Mouse (Mus musculus) ES-E14 (cell line): ENCODE results near the gene Fam90a1a. TPM values are rescaled to one million over a fixed set of nuclear protein-coding genes. Genes with fewer than 3 reads are reported as not detected.

Experiments
- DNase-seq: peaks from one replicate; pipeline ENCODE4 v3.0.0-alpha.2; 2013; ENCODE audit warnings: low read depth, low spot score
- H3K27ac ChIP-seq: 2 replicates; pipeline ENCODE4 v1.5.1; 2012; ENCODE audit warnings: low read depth, mild to moderate bottlenecking, low read length, moderate library complexity, mixed read lengths; ENCODE audit not compliant: poor library complexity, insufficient read depth, severe bottlenecking
- H3K36me3 ChIP-seq: 2 replicates; pipeline ENCODE4 v1.6.1; 2012; ENCODE audit warnings: mild to moderate bottlenecking, low read length, moderate library complexity, mixed read lengths; ENCODE audit not compliant: control insufficient read depth, poor library complexity, insufficient read depth, severe bottlenecking
- H3K4me1 ChIP-seq, 2 experiments: fragments of 150-350 bp in 1 of 2; sonication (generic) in 1 of 2; 2 replicates each; pipeline ENCODE4 v1.6.1; 2012; ENCODE audit warnings: low read length in 2 of 2, mild to moderate bottlenecking in 1 of 2, mixed read lengths in 1 of 2; ENCODE audit not compliant: control insufficient read depth in 2 of 2, insufficient read depth in 2 of 2, poor library complexity in 1 of 2
- H3K4me3 ChIP-seq, 2 experiments: fragments of 150-350 bp in 1 of 2; sonication (generic) in 1 of 2; 2 replicates each; pipeline ENCODE4 v1.5.1; 2012; ENCODE audit warnings: low read length in 2 of 2, low read depth in 1 of 2, mild to moderate bottlenecking in 1 of 2, mixed read lengths in 1 of 2; ENCODE audit not compliant: insufficient read depth in 1 of 2, poor library complexity in 1 of 2, severe bottlenecking in 1 of 2
- H3K9ac ChIP-seq: 2 replicates; pipeline ENCODE4 v1.6.1; 2012; ENCODE audit warnings: low read depth, mild to moderate bottlenecking, low read length, mixed read lengths; ENCODE audit not compliant: poor library complexity, insufficient read depth, severe bottlenecking
- H3K9me3 ChIP-seq: fragments of 150-350 bp; sonication (generic); 2 replicates; pipeline ENCODE4 v1.6.1; 2012; ENCODE audit warnings: low read depth, mild to moderate bottlenecking, low read length; ENCODE audit not compliant: control insufficient read depth, insufficient read depth
- CHD2 ChIP-seq: IDR thresholded peaks from 2 replicates; pipeline ENCODE4 v1.6.1; 2014; ENCODE audit warnings: mild to moderate bottlenecking, low read depth, low read length, inconsistent platforms
- HCFC1 ChIP-seq: IDR thresholded peaks from 2 replicates; pipeline ENCODE4 v1.6.1; 2012; ENCODE audit warnings: low read length, inconsistent platforms, borderline replicate concordance; ENCODE audit not compliant: insufficient read depth
- MAFK ChIP-seq: IDR thresholded peaks from 2 replicates; pipeline ENCODE4 v1.6.1; 2014; ENCODE audit warnings: mild to moderate bottlenecking, low read depth, low read length, inconsistent platforms; ENCODE audit not compliant: insufficient read depth
- ZC3H11A ChIP-seq: IDR thresholded peaks from 2 replicates; pipeline ENCODE4 v1.6.1; 2012; ENCODE audit warnings: low read depth, mild to moderate bottlenecking, inconsistent platforms, low read length, borderline replicate concordance
- ZNF384 ChIP-seq: IDR thresholded peaks from 2 replicates; pipeline ENCODE4 v1.6.1; 2012; ENCODE audit warnings: low read depth, low read length, inconsistent platforms
- in situ Hi-C, 2 experiments: fragments of 600-800 bp; cut with MboI; formaldehyde crosslinking; loops; one replicate each; pipeline ENCODE4 v1.15.1; 2025; ENCODE audit warnings: low sequenced_read_pairs in 2 of 2, inconsistent platforms in 1 of 2; ENCODE audit not compliant: unreplicated experiment in 2 of 2
- total RNA-seq: library from RNA; depleted of rRNA; stranded (reverse); fragments of 300-350 nt; gene quantifications from 2 replicates; pipeline ENCODE4 v1.2.3, GENCODE M21; 2012

The Fam90a1a gene
- total RNA-seq, 1 experiment: not detected

DNA sequence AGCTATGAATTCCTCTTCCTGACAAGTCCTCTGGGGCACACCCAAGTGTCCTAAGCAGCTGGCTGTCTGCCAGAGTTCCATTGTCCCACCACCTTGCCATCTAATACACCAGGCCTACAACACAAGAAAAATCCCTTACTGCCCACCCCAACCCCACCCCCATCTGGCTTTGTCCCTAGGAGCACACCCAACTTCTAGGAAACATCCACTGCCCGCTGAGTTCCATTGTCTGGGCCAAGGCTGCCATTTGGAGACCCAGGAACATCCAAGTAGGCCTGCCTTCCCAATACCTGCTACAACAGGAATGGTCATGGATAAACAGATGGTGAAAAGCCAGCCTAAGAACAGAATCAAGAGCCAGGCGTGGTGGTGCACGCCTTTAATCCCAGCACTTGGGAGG lies 2.2 kb upstream of the Fam90a1a start:
- no peaks in the 10 kb centered on the region for H3K9me3 ChIP-seq
- H3K4me1 ChIP-seq: no peaks in the 10 kb centered on the region
- no peaks in the 10 kb centered on the region for H3K36me3 ChIP-seq
- H3K27ac ChIP-seq: no peak overlapping the region
- no peak overlapping the region for H3K9ac ChIP-seq
- H3K4me3 ChIP-seq: no peak overlapping the region
- in situ Hi-C loops: loop anchor here in 1 of 2 experiments (10.0 kb wide), 1 partner anchor 202 kb away; no protein-coding TSS in a partner anchor
- DNase-seq: peak; percentile 40
- TF ChIP-seq MAFK (no peak), ZC3H11A (no peak)

DNA sequence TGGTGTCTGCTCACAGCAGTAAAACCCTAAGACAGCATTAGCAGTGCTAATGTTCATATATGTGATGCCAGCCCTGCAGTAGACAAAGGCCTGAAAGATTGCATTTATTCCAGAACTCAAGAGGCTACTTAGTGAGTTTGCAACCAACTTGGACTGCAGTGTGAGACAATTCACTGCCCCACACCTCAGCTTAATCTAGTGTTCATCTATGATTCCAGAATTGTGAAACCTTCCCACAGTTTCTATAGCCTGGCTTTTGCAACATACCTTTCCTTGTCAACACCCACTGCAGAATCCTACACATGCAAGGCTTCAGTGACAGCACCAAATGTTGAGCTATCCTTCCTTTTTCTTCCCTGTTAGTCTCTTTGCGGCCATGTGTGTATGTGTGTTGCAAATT lies 8.1 kb downstream of the Fam90a1a start:
- in situ Hi-C loops: no loop called here
- no peaks in the 10 kb centered on the region for H3K36me3 ChIP-seq
- no peak for DNase-seq
- TF ChIP-seq MAFK (no peak), HCFC1 (no peak), ZNF384 (no peak), ZC3H11A (no peak), CHD2 (no peak)
- H3K27ac ChIP-seq: no peak overlapping the region
- no peaks in the 10 kb centered on the region for H3K4me1 ChIP-seq
- no peak overlapping the region for H3K9ac ChIP-seq
- no peaks in the 10 kb centered on the region for H3K9me3 ChIP-seq
- no peak overlapping the region for H3K4me3 ChIP-seq

DNA sequence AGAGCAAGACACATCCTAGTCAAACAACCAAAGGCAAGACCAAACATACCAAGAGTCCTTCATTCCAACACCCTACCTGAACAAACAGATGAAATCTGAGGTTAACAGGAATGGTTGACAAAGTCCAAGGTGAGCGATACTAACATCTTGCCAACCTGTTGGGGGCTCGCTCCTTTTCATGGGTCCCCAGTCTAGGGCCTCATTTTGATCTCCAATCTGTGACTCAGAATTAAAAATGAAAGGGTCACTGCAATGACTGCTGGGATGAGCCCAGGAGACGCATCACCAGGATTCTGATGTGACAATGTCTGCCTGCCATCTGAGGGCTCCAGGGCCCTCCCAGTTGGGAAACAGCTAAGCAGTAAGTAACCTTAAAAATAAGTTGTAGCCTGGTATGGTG lies 11.0 kb downstream of the Fam90a1a start, which contains the start of gene Ccdc70:
TSS of gene Ccdc70 (plus strand) at position 301 of the 400 bp plus-strand sequence.
- DNase-seq: no peak
- no peak within 1 kb of the TSS for H3K27ac ChIP-seq
- H3K4me1 ChIP-seq: no peaks in the 10 kb centered on the region
- TF ChIP-seq ZC3H11A: no peak
- no peak for TF ChIP-seq ZNF384
- no peak for TF ChIP-seq CHD2
- TF ChIP-seq HCFC1: no peak
- TF ChIP-seq MAFK: no peak
- H3K4me3 ChIP-seq: no peak within 1 kb of the TSS
- in situ Hi-C loops: no loop called here
- no peaks in the 10 kb centered on the region for H3K9me3 ChIP-seq
- H3K36me3 ChIP-seq: no peaks in the 10 kb centered on the region
- no peak within 1 kb of the TSS for H3K9ac ChIP-seq

DNA sequence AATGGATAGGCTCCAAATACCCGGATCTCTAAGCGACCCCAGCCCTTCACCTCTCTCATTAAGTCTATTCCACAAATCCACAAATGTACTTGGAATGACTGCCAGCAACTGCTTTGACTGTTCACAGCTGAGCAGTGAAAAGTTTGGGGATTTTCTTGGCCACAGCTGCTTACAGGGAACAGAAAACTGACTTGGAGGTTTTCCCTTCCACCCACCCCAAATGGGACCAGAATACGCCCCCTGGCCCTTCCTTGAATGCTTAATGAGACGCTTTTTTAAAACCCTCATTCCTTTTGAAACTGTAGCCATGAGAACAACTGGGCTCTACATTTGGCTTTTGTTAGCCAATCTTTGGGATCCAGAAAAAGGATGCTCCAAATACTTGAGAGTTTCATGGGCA lies 19.7 kb downstream of the Fam90a1a start:
- Histone ChIP-seq H3K27ac (no peak overlapping the region), H3K36me3 (no peaks in the 10 kb centered on the region), H3K9ac (no peak overlapping the region), H3K4me3 (no peak overlapping the region), H3K9me3 (no peaks in the 10 kb centered on the region), H3K4me1 (no peaks in the 10 kb centered on the region)
- no peak for DNase-seq
- no peak for TF ChIP-seq ZNF384
- TF ChIP-seq HCFC1: no peak
- no peak for TF ChIP-seq ZC3H11A
- in situ Hi-C loops: no loop called here

DNA sequence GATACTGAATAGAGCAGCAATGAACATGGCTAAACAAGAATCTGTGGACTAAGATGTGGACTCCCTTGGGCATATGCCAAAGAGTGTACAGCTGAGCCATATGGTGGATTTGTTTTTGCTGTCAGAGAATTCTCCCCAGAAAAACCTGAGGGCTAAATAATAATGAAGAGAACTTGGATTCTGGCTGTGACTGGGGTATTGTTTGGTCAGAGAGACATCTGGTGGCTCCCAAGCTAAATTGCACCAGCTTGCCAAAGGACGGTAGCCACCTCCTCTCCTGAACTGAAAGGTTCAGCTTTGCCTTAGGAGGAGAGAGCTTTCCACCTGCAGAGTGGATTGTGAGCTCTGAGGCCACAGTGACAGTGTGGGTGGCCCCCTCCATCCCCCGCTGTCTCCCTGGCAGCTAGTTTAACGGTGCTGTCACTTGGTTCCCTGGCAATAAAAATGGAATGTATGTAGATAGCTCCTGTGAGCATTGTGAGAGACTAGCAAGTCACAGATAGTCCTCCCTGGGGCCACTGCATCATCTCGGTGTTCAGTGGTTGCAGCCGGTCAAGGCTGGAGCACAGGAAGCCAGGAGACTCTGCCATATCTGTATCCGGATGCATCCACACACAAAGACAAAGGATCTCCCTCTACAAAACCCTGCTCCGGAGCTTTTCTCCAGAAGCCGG lies 23.3 kb downstream of the Fam90a1a start:
- Histone ChIP-seq H3K4me1 (no peaks in the 10 kb centered on the region), H3K36me3 (no peaks in the 10 kb centered on the region), H3K9me3 (no peaks in the 10 kb centered on the region), H3K9ac (no peak overlapping the region), H3K4me3 (no peak overlapping the region), H3K27ac (no peak overlapping the region)
- peak; percentile 20 for DNase-seq
- in situ Hi-C loops: no loop called here
- TF ChIP-seq HCFC1: no peak
- TF ChIP-seq MAFK: no peak
- TF ChIP-seq CHD2: no peak
- peak; percentile 78; the same call in 1 of the 2 replicates for TF ChIP-seq ZC3H11A
- TF ChIP-seq ZNF384: no peak
